Mouse (Mus musculus): ENCODE data around the gene Fchsd2. TPM values are rescaled to one million over a fixed set of nuclear protein-coding genes. Genes with fewer than 3 reads are reported as not detected.

Gene Fchsd2
- polyA plus RNA-seq, 1 experiment, result 0.02 TPM

DNA sequence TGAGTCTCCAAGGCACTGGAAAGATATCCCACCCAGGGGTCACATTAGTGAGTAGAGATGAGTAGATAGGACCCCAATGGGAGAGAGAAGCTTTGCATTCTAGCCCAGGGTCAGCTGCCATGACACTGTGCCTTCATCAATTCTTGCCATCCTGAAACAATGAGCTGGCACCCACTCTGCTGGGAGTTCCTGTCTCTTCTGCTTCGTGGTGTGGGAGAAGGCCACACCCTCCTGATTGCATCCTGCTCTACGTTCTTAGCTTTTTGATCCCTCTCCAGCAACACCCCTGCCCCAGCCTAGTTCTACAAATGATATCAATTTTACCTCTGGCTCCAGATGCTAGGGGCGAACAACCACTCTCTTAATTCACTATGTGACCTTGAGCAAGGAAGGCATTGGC lies 3.4 kb upstream of the Fchsd2 start:
- H3K27me3 ChIP-seq (ENCODE audit: control insufficient read depth), result no peaks in the 10 kb centered on the region
- no peak for TF ChIP-seq GATA1 (IDR thresholded peaks at IDR 0.05; ENCODE audit: low read length)
- no peak for TF ChIP-seq TAL1 (IDR thresholded peaks at IDR 0.05; ENCODE audit: low read length)
- no peaks in the 10 kb centered on the region for H3K9me3 ChIP-seq (ENCODE audit: control insufficient read depth, low read length)
- no peaks in the 10 kb centered on the region for H3K36me3 ChIP-seq (ENCODE audit: control insufficient read depth)
- H3K4me3 ChIP-seq (replicated peaks), result no peak overlapping the region
- H3K4me1 ChIP-seq (ENCODE audit: control insufficient read depth), result peaks cover 8% of the 10 kb centered on the region

DNA sequence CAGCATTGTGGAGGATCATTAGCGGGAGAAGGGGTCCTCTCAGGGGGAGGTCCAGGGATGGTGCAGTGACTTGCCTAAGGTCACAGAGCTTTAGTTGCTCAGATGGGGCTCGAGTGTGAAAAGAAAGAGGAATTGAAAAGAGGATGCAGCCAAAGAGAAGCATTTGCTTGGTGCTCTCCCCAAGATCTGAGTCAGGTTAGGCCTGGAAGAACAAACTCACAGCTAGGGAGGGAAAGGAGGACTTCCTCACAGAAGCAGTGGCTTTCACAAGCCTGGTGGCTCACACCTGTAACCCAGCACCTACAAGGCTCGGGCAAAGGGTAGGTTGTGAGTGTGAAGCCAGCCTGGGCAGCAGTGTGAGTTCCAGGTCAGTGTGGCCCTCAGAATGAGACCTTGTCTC lies 568 bp downstream of the Fchsd2 start:
- H3K4me3 ChIP-seq (replicated peaks), result no peak overlapping the region
- H3K36me3 ChIP-seq (ENCODE audit: control insufficient read depth), result no peaks in the 10 kb centered on the region
- H3K27me3 ChIP-seq (ENCODE audit: control insufficient read depth), result no peaks in the 10 kb centered on the region
- no peak for TF ChIP-seq TAL1 (IDR thresholded peaks at IDR 0.05; ENCODE audit: low read length)
- no peak for TF ChIP-seq GATA1 (IDR thresholded peaks at IDR 0.05; ENCODE audit: low read length)
- peaks cover 8% of the 10 kb centered on the region for H3K4me1 ChIP-seq (ENCODE audit: control insufficient read depth)
- no peaks in the 10 kb centered on the region for H3K9me3 ChIP-seq (ENCODE audit: control insufficient read depth, low read length)

DNA sequence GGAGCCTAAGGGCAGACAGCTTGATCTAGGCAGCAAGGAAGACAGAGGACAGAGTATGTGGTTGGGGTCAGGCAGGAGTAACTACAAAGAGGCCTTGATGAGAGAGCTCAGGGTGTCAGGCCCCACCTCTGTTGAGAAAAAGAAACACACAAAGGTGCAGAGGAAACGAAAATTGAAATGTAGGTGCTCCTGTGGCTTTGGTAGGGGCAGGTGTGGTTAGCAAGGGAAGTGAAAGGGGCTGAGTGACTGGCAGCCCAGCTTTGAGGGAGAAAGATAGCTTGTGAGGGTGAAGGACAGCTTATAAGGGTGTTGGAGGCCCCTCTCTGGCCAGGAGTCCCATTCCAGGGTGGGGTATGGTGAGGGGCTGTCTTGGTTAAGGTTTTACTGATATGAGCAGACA lies 2.1 kb downstream of the Fchsd2 start:
- H3K36me3 ChIP-seq (ENCODE audit: control insufficient read depth), result no peaks in the 10 kb centered on the region
- H3K9me3 ChIP-seq (ENCODE audit: control insufficient read depth, low read length), result no peaks in the 10 kb centered on the region
- no peaks in the 10 kb centered on the region for H3K27me3 ChIP-seq (ENCODE audit: control insufficient read depth)
- TF ChIP-seq GATA1 (IDR thresholded peaks at IDR 0.05; ENCODE audit: low read length), result no peak
- TF ChIP-seq TAL1 (IDR thresholded peaks at IDR 0.05; ENCODE audit: low read length), result no peak
- H3K4me1 ChIP-seq (ENCODE audit: control insufficient read depth), result peaks cover 7% of the 10 kb centered on the region
- no peak overlapping the region for H3K4me3 ChIP-seq (replicated peaks)

DNA sequence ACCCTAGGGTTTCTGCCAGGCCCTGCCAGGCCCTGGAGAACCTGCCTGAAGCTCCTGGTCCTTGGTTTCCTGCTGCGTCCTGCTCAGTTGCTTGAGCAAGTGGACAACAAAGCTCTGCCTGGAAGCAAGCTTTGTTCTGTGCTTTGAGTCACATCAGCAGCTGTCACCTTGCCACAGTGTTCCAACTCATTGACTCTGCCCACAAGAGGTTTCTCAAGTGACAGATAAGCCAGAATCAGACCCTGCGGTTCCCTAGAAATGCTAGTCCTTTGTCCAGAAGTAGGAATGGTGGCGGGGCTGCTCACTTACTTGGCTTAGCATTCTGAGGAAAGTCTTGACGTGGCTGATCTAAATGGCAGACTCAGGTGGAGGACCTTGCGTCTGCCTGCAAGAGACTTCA lies 2.9 kb downstream of the Fchsd2 start:
- Histone ChIP-seq H3K4me1 (ENCODE audit: control insufficient read depth) (no peaks in the 10 kb centered on the region; the same call in 1 of the 2 replicates), H3K4me3 (replicated peaks) (no peak overlapping the region), H3K36me3 (ENCODE audit: control insufficient read depth) (no peaks in the 10 kb centered on the region), H3K27me3 (ENCODE audit: control insufficient read depth) (no peaks in the 10 kb centered on the region), H3K9me3 (ENCODE audit: control insufficient read depth, low read length) (no peaks in the 10 kb centered on the region)
- TF ChIP-seq GATA1 (IDR thresholded peaks at IDR 0.05; ENCODE audit: low read length) (no peak), TAL1 (IDR thresholded peaks at IDR 0.05; ENCODE audit: low read length) (no peak)

DNA sequence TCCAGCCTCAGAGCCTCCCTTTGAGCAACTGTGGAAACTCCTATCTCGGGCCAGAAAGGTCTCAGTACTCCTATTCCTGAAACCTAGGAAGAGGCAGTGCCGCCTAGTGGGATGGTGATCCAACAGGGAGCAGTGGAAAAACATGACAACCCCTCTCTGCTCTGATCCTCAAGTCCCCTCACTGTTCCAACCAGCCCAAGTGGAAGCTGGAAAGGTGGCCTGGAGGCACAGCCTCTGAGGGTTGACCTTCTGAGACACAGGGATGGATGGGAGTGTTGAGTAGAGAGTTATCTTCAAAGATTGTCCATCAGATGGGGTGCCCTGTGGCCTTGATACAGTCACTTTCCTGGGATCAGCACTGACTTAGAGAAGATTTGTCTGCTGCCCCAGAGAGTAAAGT lies 3.9 kb downstream of the Fchsd2 start:
- Histone ChIP-seq H3K27me3 (ENCODE audit: control insufficient read depth) (0 out of 2 replicates have a peak, but pooled peaks cover 2% of the 10 kb centered on the region), H3K9me3 (ENCODE audit: control insufficient read depth, low read length) (no peaks in the 10 kb centered on the region), H3K4me1 (ENCODE audit: control insufficient read depth) (no peaks in the 10 kb centered on the region), H3K36me3 (ENCODE audit: control insufficient read depth) (no peaks in the 10 kb centered on the region), H3K4me3 (replicated peaks) (no peak overlapping the region)
- TF ChIP-seq GATA1 (IDR thresholded peaks at IDR 0.05; ENCODE audit: low read length), result no peak
- TF ChIP-seq TAL1 (IDR thresholded peaks at IDR 0.05; ENCODE audit: low read length), result no peak

DNA sequence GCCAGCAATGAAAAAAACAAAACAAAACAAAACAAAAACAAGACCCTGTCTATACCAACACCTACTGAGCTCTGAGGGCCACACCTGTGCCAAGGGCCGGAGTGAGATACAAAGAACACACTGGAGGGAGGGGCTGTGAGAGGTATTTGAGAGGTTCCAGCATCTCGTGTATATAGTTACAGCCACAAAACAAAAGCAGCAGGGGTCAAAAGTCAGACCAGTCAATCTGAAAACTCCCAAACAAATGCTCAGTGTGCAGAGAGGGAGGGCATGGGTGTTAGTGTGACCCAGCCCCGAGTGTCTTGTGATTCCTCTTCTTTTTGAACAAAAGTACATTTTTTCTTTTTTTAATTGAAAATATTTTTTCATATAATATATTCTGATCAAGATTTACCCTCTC lies 4.4 kb downstream of the Fchsd2 start:
- no peak overlapping the region for H3K4me3 ChIP-seq (replicated peaks)
- no peaks in the 10 kb centered on the region for H3K36me3 ChIP-seq (ENCODE audit: control insufficient read depth)
- H3K9me3 ChIP-seq (ENCODE audit: control insufficient read depth, low read length), result no peaks in the 10 kb centered on the region
- H3K4me1 ChIP-seq (ENCODE audit: control insufficient read depth), result no peaks in the 10 kb centered on the region
- H3K27me3 ChIP-seq (ENCODE audit: control insufficient read depth), result 0 out of 2 replicates have a peak, but pooled peaks cover 2% of the 10 kb centered on the region
- TF ChIP-seq TAL1 (IDR thresholded peaks at IDR 0.05; ENCODE audit: low read length) (no peak), GATA1 (IDR thresholded peaks at IDR 0.05; ENCODE audit: low read length) (no peak)

DNA sequence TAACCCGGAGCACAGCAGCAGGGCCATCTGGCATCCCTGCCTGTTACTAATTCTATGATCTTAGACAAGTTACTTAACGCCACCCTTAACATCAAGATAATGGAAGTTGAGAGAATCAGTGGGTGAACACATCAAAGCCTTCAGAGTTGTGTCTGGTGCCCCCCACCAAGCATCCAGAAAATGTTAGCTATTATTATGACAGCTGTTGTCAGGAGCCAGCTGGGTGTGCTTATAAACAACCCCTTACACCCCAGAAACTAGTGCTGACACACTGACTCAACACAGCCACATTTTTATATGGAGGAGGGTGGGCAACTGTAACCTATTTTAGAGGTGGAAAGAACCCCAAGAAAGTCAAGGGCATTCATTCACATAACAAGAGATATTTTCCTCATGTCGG lies 7.3 kb downstream of the Fchsd2 start:
- H3K4me1 ChIP-seq (ENCODE audit: control insufficient read depth), result no peaks in the 10 kb centered on the region
- no peak overlapping the region for H3K4me3 ChIP-seq (replicated peaks)
- H3K36me3 ChIP-seq (ENCODE audit: control insufficient read depth), result no peaks in the 10 kb centered on the region
- no peak for TF ChIP-seq TAL1 (IDR thresholded peaks at IDR 0.05; ENCODE audit: low read length)
- no peak for TF ChIP-seq GATA1 (IDR thresholded peaks at IDR 0.05; ENCODE audit: low read length)
- H3K9me3 ChIP-seq (ENCODE audit: control insufficient read depth, low read length), result no peaks in the 10 kb centered on the region
- H3K27me3 ChIP-seq (ENCODE audit: control insufficient read depth), result 0 out of 2 replicates have a peak, but pooled peaks cover 2% of the 10 kb centered on the region

DNA sequence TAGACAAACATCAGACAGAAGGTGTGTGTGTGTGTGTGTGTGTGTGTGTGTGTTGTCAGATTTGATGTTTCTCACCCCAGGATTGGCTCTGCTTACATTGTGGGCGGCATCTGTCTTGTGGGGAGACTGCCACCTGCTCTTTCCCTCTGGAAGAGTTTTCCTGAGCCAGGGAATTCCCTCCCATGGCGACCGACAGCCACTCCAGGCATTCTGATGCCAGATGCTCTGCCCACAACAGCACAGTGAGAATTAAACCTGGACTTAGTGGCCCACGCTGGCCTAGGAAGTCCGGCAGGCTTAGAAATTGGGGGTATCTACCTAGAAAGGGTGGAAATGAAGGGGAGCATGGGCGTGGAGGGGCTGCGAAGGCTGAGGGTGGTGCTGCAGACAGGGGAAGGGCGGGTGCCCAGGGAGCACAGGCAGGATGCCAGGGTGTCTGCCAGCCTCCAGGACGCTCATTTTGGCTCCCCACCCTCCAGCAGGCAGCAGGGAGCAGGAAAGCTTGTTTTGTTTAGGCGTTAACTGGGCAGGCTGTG lies 8.6 kb downstream of the Fchsd2 start:
- TF ChIP-seq GATA1 (IDR thresholded peaks at IDR 0.05; ENCODE audit: low read length) (no peak), TAL1 (IDR thresholded peaks at IDR 0.05; ENCODE audit: low read length) (no peak)
- 0 out of 2 replicates have a peak, but pooled peaks cover 2% of the 10 kb centered on the region for H3K27me3 ChIP-seq (ENCODE audit: control insufficient read depth)

DNA sequence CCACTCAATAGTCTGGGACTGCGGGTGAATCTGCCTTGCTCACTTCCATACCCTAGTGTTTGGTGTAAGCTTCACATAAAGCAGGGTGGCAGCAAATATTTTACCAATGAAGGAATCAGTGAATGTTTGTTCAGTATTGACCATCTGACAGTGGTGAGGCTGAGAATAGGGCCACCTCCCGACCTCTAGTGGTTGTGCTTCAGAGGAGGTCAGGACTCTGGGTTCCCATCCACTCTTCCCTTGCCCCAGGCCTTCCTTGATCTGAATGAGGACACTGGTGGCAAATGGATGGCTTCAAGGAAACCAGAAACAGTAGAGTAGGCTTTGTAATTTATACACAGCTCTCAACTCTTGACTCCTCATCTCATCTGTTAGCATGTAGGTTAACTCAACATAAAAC lies 14.0 kb downstream of the Fchsd2 start:
- peaks cover 29% of the 10 kb centered on the region for H3K4me1 ChIP-seq (ENCODE audit: control insufficient read depth)
- no peaks in the 10 kb centered on the region for H3K9me3 ChIP-seq (ENCODE audit: control insufficient read depth, low read length)
- TF ChIP-seq GATA1 (IDR thresholded peaks at IDR 0.05; ENCODE audit: low read length) (no peak), TAL1 (IDR thresholded peaks at IDR 0.05; ENCODE audit: low read length) (no peak)
- H3K36me3 ChIP-seq (ENCODE audit: control insufficient read depth), result no peaks in the 10 kb centered on the region
- H3K4me3 ChIP-seq (replicated peaks), result no peak overlapping the region
- peaks cover 4% of the 10 kb centered on the region for H3K27me3 ChIP-seq (ENCODE audit: control insufficient read depth)

More for the DNA sequence above, 8.6 kb downstream of the Fchsd2 start:
- Histone ChIP-seq H3K9me3 (ENCODE audit: control insufficient read depth, low read length) (no peaks in the 10 kb centered on the region), H3K4me1 (ENCODE audit: control insufficient read depth) (no peaks in the 10 kb centered on the region), H3K4me3 (replicated peaks) (no peak overlapping the region), H3K36me3 (ENCODE audit: control insufficient read depth) (no peaks in the 10 kb centered on the region)
